Mouse (Mus musculus) ES-E14 (cell line): Measurements from ENCODE around the gene Kcne1l.

Experiments
- CHD2 ChIP-seq: IDR thresholded peaks from 2 replicates; pipeline ENCODE4 v1.6.1; 2014; ENCODE audit warnings: mild to moderate bottlenecking, low read depth, low read length, inconsistent platforms
- HCFC1 ChIP-seq: IDR thresholded peaks from 2 replicates; pipeline ENCODE4 v1.6.1; 2012; ENCODE audit warnings: low read length, inconsistent platforms, borderline replicate concordance; ENCODE audit not compliant: insufficient read depth
- MAFK ChIP-seq: IDR thresholded peaks from 2 replicates; pipeline ENCODE4 v1.6.1; 2014; ENCODE audit warnings: mild to moderate bottlenecking, low read depth, low read length, inconsistent platforms; ENCODE audit not compliant: insufficient read depth
- ZC3H11A ChIP-seq: IDR thresholded peaks from 2 replicates; pipeline ENCODE4 v1.6.1; 2012; ENCODE audit warnings: low read depth, mild to moderate bottlenecking, inconsistent platforms, low read length, borderline replicate concordance
- ZNF384 ChIP-seq: IDR thresholded peaks from 2 replicates; pipeline ENCODE4 v1.6.1; 2012; ENCODE audit warnings: low read depth, low read length, inconsistent platforms

DNA sequence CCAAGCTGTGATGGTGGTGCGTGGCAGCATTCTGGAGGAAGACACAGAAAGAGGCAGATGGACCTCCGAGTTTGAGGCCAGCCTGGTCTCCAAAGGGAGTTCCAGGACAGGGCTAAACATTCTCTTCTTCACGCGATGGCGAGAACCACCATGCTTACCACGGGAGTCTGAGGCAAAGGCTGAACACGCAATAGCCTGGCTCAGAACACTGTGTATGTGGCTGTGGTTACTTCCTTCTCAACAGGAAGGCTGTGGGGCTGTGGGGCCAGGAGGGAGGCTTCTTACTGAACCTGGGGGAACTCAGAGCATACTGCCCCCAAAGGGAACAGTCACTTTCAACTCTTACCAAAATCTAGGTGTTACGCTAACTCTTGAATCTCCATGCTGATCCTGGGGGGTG, 9.2 kb upstream of the Kcne1l start:
- TF ChIP-seq HCFC1, result no peak
- no peak for TF ChIP-seq ZC3H11A
- no peak for TF ChIP-seq MAFK
- TF ChIP-seq CHD2, result no peak
- TF ChIP-seq ZNF384, result no peak
